Mouse (Mus musculus): ENCODE measurements around the gene Maff. TPM values are rescaled to one million over a fixed set of nuclear protein-coding genes. Genes with fewer than 3 reads are reported as not detected.

Gene Maff
- polyA plus RNA-seq, 1 experiment from 2014 or later: 2.3 TPM

DNA sequence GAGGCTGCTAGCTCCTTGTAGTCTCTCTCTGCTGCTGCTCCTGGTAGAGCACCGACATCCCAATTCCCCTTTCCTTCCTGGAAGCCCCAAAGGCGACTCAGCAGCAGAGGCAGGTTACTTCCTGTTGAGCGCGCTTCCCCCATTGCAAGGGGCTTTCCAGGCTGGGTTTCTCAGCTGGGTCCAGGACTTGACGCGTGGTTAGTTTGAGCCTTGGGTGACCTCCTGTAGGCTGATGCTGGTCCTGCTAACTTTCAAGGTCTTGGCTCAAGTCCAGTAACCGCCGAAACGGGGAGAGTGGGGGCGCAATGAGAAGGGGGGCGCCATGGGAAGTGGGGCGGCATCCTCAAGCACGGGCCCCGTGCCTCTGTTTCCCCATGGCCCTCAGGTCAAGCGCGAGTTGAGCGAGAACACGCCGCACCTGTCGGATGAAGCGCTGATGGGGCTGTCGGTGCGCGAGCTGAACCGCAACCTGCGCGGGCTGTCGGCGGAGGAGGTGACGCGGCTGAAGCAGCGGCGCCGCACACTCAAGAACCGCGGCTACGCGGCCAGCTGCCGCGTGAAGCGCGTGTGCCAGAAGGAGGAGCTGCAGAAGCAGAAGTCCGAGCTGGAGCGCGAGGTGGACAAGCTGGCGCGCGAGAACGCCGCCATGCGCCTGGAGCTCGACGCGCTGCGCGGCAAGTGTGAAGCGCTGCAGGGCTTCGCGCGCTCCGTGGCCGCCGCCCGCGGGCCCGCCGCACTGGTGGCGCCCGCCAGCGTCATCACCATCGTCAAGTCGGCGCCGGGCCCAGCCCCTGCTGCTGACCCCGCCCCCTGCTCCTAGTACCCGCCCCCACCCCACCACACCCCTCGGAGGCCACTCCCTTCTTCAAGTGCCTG, 10.9 kb downstream of the Maff start:
- peak overlapping the region; percentile 87 for H3K4me2 ChIP-seq
- ATAC-seq (ENCODE audit: low FRiP score) (peak; percentile 88), DNase-seq (ENCODE audit: low spot score, missing footprints) (peak; percentile 96)
- H3K4me1 ChIP-seq (ENCODE audit: control insufficient read depth, insufficient read depth, low read length): peaks cover 13% of the 10 kb centered on the region
- no peak overlapping the region for H3K27ac ChIP-seq (ENCODE audit: low read depth, low read length)
- H3K9ac ChIP-seq (ENCODE audit: low read length): peak overlapping the region; percentile 63
- WGBS: under 1% methylated on average over 76 of the region's 77 CpGs
- peaks cover 19% of the 10 kb centered on the region for H3K27me3 ChIP-seq (ENCODE audit: control insufficient read depth, insufficient read depth, low read length)
- H3K36me3 ChIP-seq (ENCODE audit: control insufficient read depth, insufficient read depth, low read length): no peaks in the 10 kb centered on the region; the same call in 1 of the 2 replicates
- no peaks in the 10 kb centered on the region for H3K9me3 ChIP-seq (ENCODE audit: control insufficient read depth, low read length)
- peak overlapping the region; percentile 39 for H3K4me3 ChIP-seq (ENCODE audit: low read depth, low read length)

GRCm38 (mm10) chr15:79357974-79358690, 11.7 kb downstream of the Maff start:
- Histone ChIP-seq H3K9ac (ENCODE audit: low read length) (peak overlapping the region; percentile 4; the same call in 1 of the 2 replicates), H3K36me3 (ENCODE audit: control insufficient read depth, insufficient read depth, low read length) (peaks cover 3% of the 10 kb centered on the region; the same call in 1 of the 2 replicates), H3K27me3 (ENCODE audit: control insufficient read depth, insufficient read depth, low read length) (peaks cover 19% of the 10 kb centered on the region), H3K27ac (ENCODE audit: low read depth, low read length) (no peak overlapping the region), H3K4me1 (ENCODE audit: control insufficient read depth, insufficient read depth, low read length) (peaks cover 13% of the 10 kb centered on the region), H3K4me2 (peak overlapping the region; percentile 87), H3K9me3 (ENCODE audit: control insufficient read depth, low read length) (no peaks in the 10 kb centered on the region), H3K4me3 (ENCODE audit: low read depth, low read length) (peak overlapping the region; percentile 39)
- 38% methylated on average over 12 of the region's 12 CpGs for WGBS
- ATAC-seq (ENCODE audit: low FRiP score) (peak; percentile 39; the same call in 1 of the 2 replicates), DNase-seq (ENCODE audit: low spot score, missing footprints) (peak; percentile 85)

DNA sequence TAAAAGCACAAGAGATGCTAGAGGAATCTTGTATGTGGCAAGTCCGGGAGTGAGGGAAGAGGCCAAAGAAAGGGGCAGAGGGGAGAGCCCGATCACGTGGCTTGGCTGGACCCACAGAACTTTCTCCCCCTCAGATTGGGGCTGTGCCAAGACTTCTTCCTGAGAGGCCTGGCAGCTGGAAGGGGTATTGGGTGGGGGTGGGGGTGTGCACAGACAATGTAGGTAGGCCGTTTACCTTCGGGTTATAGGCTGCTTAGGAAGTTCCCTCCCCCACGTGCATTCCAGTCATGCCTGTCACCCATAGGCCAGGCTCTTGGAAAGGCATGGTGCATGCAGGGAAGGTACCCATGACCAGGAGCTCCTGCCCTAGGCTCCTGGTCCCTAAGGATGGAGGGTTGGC, 13.5 kb downstream of the Maff start:
- no peak overlapping the region for H3K4me3 ChIP-seq (ENCODE audit: low read depth, low read length)
- DNase-seq (ENCODE audit: low spot score, missing footprints) (no peak), ATAC-seq (ENCODE audit: low FRiP score) (no peak)
- 63% methylated on average over 6 of the region's 6 CpGs for WGBS
- peaks cover 13% of the 10 kb centered on the region for H3K4me1 ChIP-seq (ENCODE audit: control insufficient read depth, insufficient read depth, low read length)
- no peak overlapping the region for H3K27ac ChIP-seq (ENCODE audit: low read depth, low read length)
- H3K9me3 ChIP-seq (ENCODE audit: control insufficient read depth, low read length): no peaks in the 10 kb centered on the region
- no peak overlapping the region for H3K9ac ChIP-seq (ENCODE audit: low read length)
- peaks cover 6% of the 10 kb centered on the region; the same call in 1 of the 2 replicates for H3K36me3 ChIP-seq (ENCODE audit: control insufficient read depth, insufficient read depth, low read length)
- peaks cover 19% of the 10 kb centered on the region for H3K27me3 ChIP-seq (ENCODE audit: control insufficient read depth, insufficient read depth, low read length)
- no peak overlapping the region for H3K4me2 ChIP-seq

- no peak overlapping the region for H3K4me3 ChIP-seq (ENCODE audit: low read depth, low read length)
- H3K4me1 ChIP-seq (ENCODE audit: control insufficient read depth, insufficient read depth, low read length): peaks cover 13% of the 10 kb centered on the region
- DNase-seq (ENCODE audit: low spot score, missing footprints): no peak
- no peak overlapping the region for H3K9ac ChIP-seq (ENCODE audit: low read length)
- H3K27ac ChIP-seq (ENCODE audit: low read depth, low read length): no peak overlapping the region
- peaks cover 19% of the 10 kb centered on the region for H3K27me3 ChIP-seq (ENCODE audit: control insufficient read depth, insufficient read depth, low read length)
- H3K36me3 ChIP-seq (ENCODE audit: control insufficient read depth, insufficient read depth, low read length): peaks cover 6% of the 10 kb centered on the region; the same call in 1 of the 2 replicates
- no peak for ATAC-seq (ENCODE audit: low FRiP score)
- H3K4me2 ChIP-seq: no peak overlapping the region
- 74% methylated on average over 7 of the region's 7 CpGs for WGBS
- no peaks in the 10 kb centered on the region for H3K9me3 ChIP-seq (ENCODE audit: control insufficient read depth, low read length)
Measured at GRCm38 (mm10) chr15:79360371-79360770, 13.9 kb downstream of the Maff start.

DNA sequence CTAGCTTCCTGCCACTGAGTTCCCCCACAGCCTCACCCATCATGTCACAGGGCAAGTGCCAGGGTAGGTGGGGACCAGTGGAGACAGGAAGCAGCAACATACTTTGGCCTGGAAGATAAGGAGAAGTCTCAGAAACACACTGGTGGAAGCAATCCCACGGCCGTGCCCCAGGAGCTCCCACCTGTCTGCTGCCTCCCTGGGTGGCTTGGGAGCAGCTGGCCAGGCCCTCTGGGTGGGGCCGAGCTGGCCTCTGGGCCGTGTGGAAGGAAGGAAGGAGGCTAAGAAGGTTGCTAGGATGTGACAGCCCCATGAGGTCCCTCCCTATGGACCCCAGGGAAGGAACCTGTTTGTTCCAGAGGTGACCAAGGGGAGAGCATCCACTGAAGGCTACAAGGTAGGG, 14.6 kb downstream of the Maff start:
- no peaks in the 10 kb centered on the region for H3K9me3 ChIP-seq (ENCODE audit: control insufficient read depth, low read length)
- H3K36me3 ChIP-seq (ENCODE audit: control insufficient read depth, insufficient read depth, low read length): peaks cover 6% of the 10 kb centered on the region; the same call in 1 of the 2 replicates
- H3K9ac ChIP-seq (ENCODE audit: low read length): no peak overlapping the region
- DNase-seq (ENCODE audit: low spot score, missing footprints) (no peak), ATAC-seq (ENCODE audit: low FRiP score) (no peak)
- no peak overlapping the region for H3K4me3 ChIP-seq (ENCODE audit: low read depth, low read length)
- 66% methylated on average over 4 of the region's 4 CpGs for WGBS
- peaks cover 13% of the 10 kb centered on the region for H3K4me1 ChIP-seq (ENCODE audit: control insufficient read depth, insufficient read depth, low read length)
- H3K27me3 ChIP-seq (ENCODE audit: control insufficient read depth, insufficient read depth, low read length): peaks cover 17% of the 10 kb centered on the region
- no peak overlapping the region for H3K4me2 ChIP-seq
- H3K27ac ChIP-seq (ENCODE audit: low read depth, low read length): no peak overlapping the region

- H3K9ac ChIP-seq (ENCODE audit: low read length): no peak overlapping the region; the same call in 1 of the 2 replicates
- no peaks in the 10 kb centered on the region for H3K27me3 ChIP-seq (ENCODE audit: control insufficient read depth, insufficient read depth, low read length)
- H3K36me3 ChIP-seq (ENCODE audit: control insufficient read depth, insufficient read depth, low read length): peaks cover 9% of the 10 kb centered on the region
- no peak for ATAC-seq (ENCODE audit: low FRiP score)
- H3K4me3 ChIP-seq (ENCODE audit: low read depth, low read length): no peak overlapping the region
- H3K9me3 ChIP-seq (ENCODE audit: control insufficient read depth, low read length): no peaks in the 10 kb centered on the region
- no peak overlapping the region for H3K27ac ChIP-seq (ENCODE audit: low read depth, low read length)
- 77% methylated on average over 6 of the region's 6 CpGs for WGBS
- DNase-seq (ENCODE audit: low spot score, missing footprints): no peak
- H3K4me1 ChIP-seq (ENCODE audit: control insufficient read depth, insufficient read depth, low read length): no peaks in the 10 kb centered on the region; the same call in 1 of the 2 replicates
- H3K4me2 ChIP-seq: no peak overlapping the region
Measured at GRCm38 (mm10) chr15:79364120-79364519, 17.7 kb downstream of the Maff start.

- H3K27ac ChIP-seq (ENCODE audit: low read depth, low read length): no peak overlapping the region
- H3K4me2 ChIP-seq: no peak overlapping the region
- peaks cover 9% of the 10 kb centered on the region for H3K36me3 ChIP-seq (ENCODE audit: control insufficient read depth, insufficient read depth, low read length)
- no peak overlapping the region for H3K9ac ChIP-seq (ENCODE audit: low read length)
- H3K9me3 ChIP-seq (ENCODE audit: control insufficient read depth, low read length): no peaks in the 10 kb centered on the region
- DNase-seq (ENCODE audit: low spot score, missing footprints) (no peak), ATAC-seq (ENCODE audit: low FRiP score) (no peak)
- WGBS: 96% methylated on average over 12 of the region's 12 CpGs
- no peaks in the 10 kb centered on the region; the same call in 1 of the 2 replicates for H3K4me1 ChIP-seq (ENCODE audit: control insufficient read depth, insufficient read depth, low read length)
- no peaks in the 10 kb centered on the region for H3K27me3 ChIP-seq (ENCODE audit: control insufficient read depth, insufficient read depth, low read length)
- H3K4me3 ChIP-seq (ENCODE audit: low read depth, low read length): no peak overlapping the region
Measured at GRCm38 (mm10) chr15:79365068-79365467, 18.6 kb downstream of the Maff start.

DNA sequence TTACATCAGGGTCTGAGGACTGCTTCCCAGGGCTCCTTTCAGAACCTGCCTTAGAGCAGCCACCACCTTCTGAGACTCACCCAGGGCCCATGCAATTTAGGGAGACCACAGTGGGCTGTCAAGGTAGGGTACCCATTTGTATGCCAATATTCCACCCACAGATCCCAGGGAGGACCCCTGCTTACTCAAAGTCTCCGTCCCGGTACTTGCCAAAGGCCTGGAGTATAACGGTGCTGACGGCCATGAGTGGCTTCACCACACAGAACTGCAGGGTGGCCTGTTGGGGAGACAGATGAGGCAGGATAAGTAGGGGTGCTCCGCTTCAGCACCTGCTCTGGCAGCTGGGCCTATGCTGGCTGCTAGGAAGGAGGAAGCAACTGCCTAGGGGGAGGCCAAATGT, 20.0 kb downstream of the Maff start:
- Histone ChIP-seq H3K9me3 (ENCODE audit: control insufficient read depth, low read length) (no peaks in the 10 kb centered on the region), H3K27me3 (ENCODE audit: control insufficient read depth, insufficient read depth, low read length) (no peaks in the 10 kb centered on the region), H3K4me2 (no peak overlapping the region), H3K4me3 (ENCODE audit: low read depth, low read length) (no peak overlapping the region), H3K4me1 (ENCODE audit: control insufficient read depth, insufficient read depth, low read length) (no peaks in the 10 kb centered on the region; the same call in 1 of the 2 replicates), H3K27ac (ENCODE audit: low read depth, low read length) (no peak overlapping the region), H3K36me3 (ENCODE audit: control insufficient read depth, insufficient read depth, low read length) (peaks cover 9% of the 10 kb centered on the region), H3K9ac (ENCODE audit: low read length) (no peak overlapping the region)
- ATAC-seq (ENCODE audit: low FRiP score) (no peak), DNase-seq (ENCODE audit: low spot score, missing footprints) (no peak)
- WGBS: 93% methylated on average over 5 of the region's 5 CpGs
